Mouse (Mus musculus): ENCODE results near the gene Olfr1303. TPM values are rescaled to one million over a fixed set of nuclear protein-coding genes. Genes with fewer than 3 reads are reported as not detected.

The Olfr1303 gene
- not detected in 2 replicates for polyA plus RNA-seq (2012; rRNA removed; ENCODE audit: low replicate concordance)

DNA sequence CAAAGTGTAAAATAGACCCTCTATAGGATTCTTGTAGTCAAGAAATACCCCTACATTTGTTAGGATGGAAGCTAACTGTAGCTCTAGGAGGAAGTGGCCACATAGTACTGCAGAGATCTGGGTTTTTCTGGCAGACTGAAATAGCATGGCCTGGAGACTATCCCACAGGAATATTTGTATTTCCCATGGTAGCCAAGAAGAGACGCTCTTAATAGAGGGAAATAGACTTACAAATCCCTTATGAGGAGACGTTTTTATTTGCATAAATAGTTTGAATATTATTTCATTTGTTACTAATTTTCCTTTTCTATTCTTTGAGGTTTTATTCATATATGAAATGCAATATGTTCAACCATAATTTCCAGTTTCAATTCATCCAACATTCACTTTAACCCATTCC, at the start of gene Olfr1303:
Olfr1303 (minus strand) TSS at position 101 of the 400 bp plus-strand sequence.

DNA sequence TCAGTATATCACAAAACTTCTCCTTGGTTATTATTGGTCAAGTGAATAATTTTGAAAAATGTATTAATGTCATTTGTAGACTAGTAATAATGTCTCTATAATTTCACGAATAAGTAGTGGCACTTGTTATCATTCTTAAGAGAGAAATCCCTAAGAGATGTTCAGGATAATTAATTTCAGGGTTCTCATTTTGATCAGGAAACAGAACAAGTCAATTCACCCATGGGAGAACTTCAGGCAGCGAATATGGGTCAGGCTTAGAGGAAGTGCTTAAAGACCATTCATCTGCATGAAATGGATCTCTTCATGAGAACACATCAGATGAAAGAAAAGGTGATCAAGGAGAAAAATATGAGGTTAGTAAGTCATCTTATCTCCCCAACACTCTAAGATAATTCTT, 43.0 kb downstream of the Olfr1303 start, which contains the start of gene Olfr1302:
Olfr1302 (plus strand) TSS at position 301 of the 400 bp plus-strand sequence.

Other genes with a start within 250 kb of the Olfr1303 start
- gene Olfr1297, start 193.8 kb downstream of the Olfr1303 start, polyA plus RNA-seq (2012; rRNA removed; ENCODE audit: low replicate concordance): not detected in 2 replicates
- gene Olfr1298, start 171.1 kb downstream of the Olfr1303 start, polyA plus RNA-seq (2012; rRNA removed; ENCODE audit: low replicate concordance): not detected in 2 replicates
- gene Olfr1299, start 158.9 kb downstream of the Olfr1303 start, polyA plus RNA-seq (2012; rRNA removed; ENCODE audit: low replicate concordance): not detected in 2 replicates
- not detected in 2 replicates for gene Olfr1301, start 69.3 kb downstream of the Olfr1303 start, polyA plus RNA-seq (2012; rRNA removed; ENCODE audit: low replicate concordance)
- not detected in 2 replicates for gene Olfr1302, start 42.9 kb downstream of the Olfr1303 start, polyA plus RNA-seq (2012; rRNA removed; ENCODE audit: low replicate concordance)
- not detected in 2 replicates for gene Olfr1305, start 56.8 kb upstream of the Olfr1303 start, polyA plus RNA-seq (2012; rRNA removed; ENCODE audit: low replicate concordance)
- not detected in 2 replicates for gene Olfr1306, start 95.9 kb upstream of the Olfr1303 start, polyA plus RNA-seq (2012; rRNA removed; ENCODE audit: low replicate concordance)
- not detected in 2 replicates for gene Olfr1307, start 129.1 kb upstream of the Olfr1303 start, polyA plus RNA-seq (2012; rRNA removed; ENCODE audit: low replicate concordance)
- gene Olfr1308, start 144.6 kb upstream of the Olfr1303 start, polyA plus RNA-seq (2012; rRNA removed; ENCODE audit: low replicate concordance): not detected in 2 replicates
- not detected in 2 replicates for gene Olfr1309, start 169.9 kb upstream of the Olfr1303 start, polyA plus RNA-seq (2012; rRNA removed; ENCODE audit: low replicate concordance)
- gene Olfr1310, start 192.4 kb upstream of the Olfr1303 start, polyA plus RNA-seq (2012; rRNA removed; ENCODE audit: low replicate concordance): not detected in 2 replicates
- not detected in 2 replicates for gene Olfr1311, start 204.1 kb upstream of the Olfr1303 start, polyA plus RNA-seq (2012; rRNA removed; ENCODE audit: low replicate concordance)
- gene Olfr1312, start 229.9 kb upstream of the Olfr1303 start, polyA plus RNA-seq (2012; rRNA removed; ENCODE audit: low replicate concordance): not detected in 2 replicates

Data from mammary gland, adult 2 months (tissue).